Mouse (Mus musculus): ENCODE results near the gene Hoxb9.

DNA sequence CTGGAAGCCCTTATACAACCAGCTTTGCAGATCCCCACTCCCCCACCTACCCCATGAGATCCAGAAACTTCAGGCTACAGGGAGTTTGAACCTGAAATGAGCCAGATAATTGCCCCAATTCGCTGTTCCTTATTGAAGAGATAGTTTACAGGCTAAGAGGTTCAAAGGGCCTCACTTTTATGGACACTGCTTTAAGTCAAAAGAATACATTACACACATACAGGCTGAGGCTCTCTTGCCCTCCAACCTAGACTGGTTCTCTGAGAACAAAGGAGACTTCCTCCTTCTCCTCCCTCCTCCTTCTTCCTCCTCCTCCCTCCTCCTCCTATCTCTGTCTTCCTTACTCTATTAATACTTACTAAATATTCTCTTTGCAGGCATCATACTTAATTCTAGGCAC lies 11.7 kb upstream of the Hoxb9 start:
- no peak for TF ChIP-seq MAFK (IDR thresholded peaks at IDR 0.05; ENCODE audit: insufficient read depth, low read depth, low read length)
- TF ChIP-seq ZNF384 (IDR thresholded peaks at IDR 0.05; ENCODE audit: low read depth, low read length) = no peak
- no peak for TF ChIP-seq CHD2 (IDR thresholded peaks at IDR 0.05; ENCODE audit: low read depth, low read length)

Data from ES-E14 (cell line).